Mouse (Mus musculus) heart, adult 2 months (tissue): ENCODE results near the gene Aldh1b1. TPM values are rescaled to one million over a fixed set of nuclear protein-coding genes. Genes with fewer than 3 reads are reported as not detected.

Source experiments
- DNase-seq, 2 experiments: peaks; one replicate each; pipeline ENCODE4 v3.0.0; 2021
- H3K27ac ChIP-seq: fragments of 200-600 bp; 2 replicates; pipeline ENCODE4 v1.8.1; 2022
- H3K27me3 ChIP-seq: fragments of 200-500 bp; 2 replicates; pipeline ENCODE4 v1.6.1; 2012; ENCODE audit warnings: mild to moderate bottlenecking, low read length, inconsistent platforms, mixed read lengths; ENCODE audit not compliant: control insufficient read depth, insufficient read depth
- H3K36me3 ChIP-seq: fragments of 200-500 bp; 2 replicates; pipeline ENCODE4 v1.6.1; 2012; ENCODE audit warnings: low read length, inconsistent platforms; ENCODE audit not compliant: control insufficient read depth, insufficient read depth
- H3K4me1 ChIP-seq: fragments of 200-500 bp; 2 replicates; pipeline ENCODE4 v1.6.1; 2011; ENCODE audit warnings: low read length; ENCODE audit not compliant: control insufficient read depth, insufficient read depth
- H3K4me3 ChIP-seq: fragments of 200-600 bp; 2 replicates; pipeline ENCODE4 v1.8.1; 2022
- H3K79me2 ChIP-seq: fragments of 200-500 bp; replicated peaks from 2 replicates; pipeline ENCODE4 v1.6.1; 2012; ENCODE audit warnings: mild to moderate bottlenecking, inconsistent platforms, low read length, moderate library complexity, mixed read lengths; ENCODE audit not compliant: control insufficient read depth, insufficient read depth
- H3K9ac ChIP-seq: fragments of 200-500 bp; 2 replicates; pipeline ENCODE4 v1.6.1; 2012; ENCODE audit warnings: low read depth, mild to moderate bottlenecking, control low read depth, inconsistent platforms, low read length, mixed read lengths
- CTCF ChIP-seq: fragments of 200-600 bp; IDR thresholded peaks from 2 replicates; pipeline ENCODE4 v1.8.1; 2022; ENCODE audit warnings: antibody characterized with exemption, mild to moderate bottlenecking, moderate library complexity
- EP300 ChIP-seq: fragments of 200-500 bp; IDR thresholded peaks from 2 replicates; pipeline ENCODE4 v1.6.1; 2011; ENCODE audit warnings: low read depth, low read length, control low read depth; ENCODE audit not compliant: insufficient read depth
- POLR2A ChIP-seq: fragments of 200-500 bp; IDR thresholded peaks from 2 replicates; pipeline ENCODE4 v1.6.1; 2011; ENCODE audit warnings: mild to moderate bottlenecking, low read depth, low read length, control low read depth; ENCODE audit not compliant: insufficient read depth
- WGBS: fragments of 180-500 bp; shearing (Covaris S2); methylation state at CpG from one replicate; pipeline ENCODE4 v1.1.7; 2018; 5-methylcytosine and 5-hydroxymethylcytosine counted together
- intact Hi-C: fragments of 180-260 bp; cut with DNase I; formaldehyde crosslinking; loops from one replicate; pipeline ENCODE4 v1.15.1; 2025
- long read RNA-seq: library from polyadenylated mRNA; stranded (forward); transcript quantifications from one replicate; pipeline ENCODE4 v2.0.0, GENCODE M21; 2021
- polyA plus RNA-seq: library from polyadenylated mRNA; depleted of rRNA; stranded (reverse); fragments of >200 nt; gene quantifications from 2 replicates; pipeline ENCODE4 v1.2.3, GENCODE M21; 2012; rRNA removed
- total RNA-seq, 2 experiments: library from RNA; stranded (reverse); gene quantifications; 2 replicates each; pipeline ENCODE4 v1.2.3; 2021

Aldh1b1 gene
- total RNA-seq, result 10 to 100 TPM; 12.3 to 12.7 TPM
- polyA plus RNA-seq, result 18.9 and 22.2 TPM in 2 replicates
- long read RNA-seq, transcript Aldh1b1-201 (2 exons, 2,298 nt), result major isoform, 8 of 10 reads
- long read RNA-seq, partial matches to known transcripts, result 0 of 10 reads
- long read RNA-seq, other reads (novel, unspliced or antisense), result 2 of 10 reads

DNA sequence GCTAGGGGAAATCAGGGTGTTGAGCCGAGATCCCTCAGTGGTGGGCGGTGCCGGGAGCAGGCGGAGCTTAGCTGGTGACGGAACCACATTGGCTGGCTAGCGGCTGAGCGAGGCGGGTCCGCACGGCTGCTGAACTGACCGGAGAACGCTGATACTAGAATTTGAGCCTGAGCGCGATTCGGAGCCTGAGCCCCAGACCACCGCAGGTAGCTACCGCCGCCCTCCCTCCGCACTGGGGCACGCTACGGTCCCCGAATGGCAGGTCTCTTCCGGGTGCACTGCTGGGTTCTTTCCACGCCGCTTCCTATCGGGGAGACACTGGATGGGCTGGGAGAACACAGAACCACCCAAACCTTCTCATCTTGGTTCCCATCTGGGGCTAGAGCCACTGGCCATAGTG is at the start of gene Aldh1b1:
Gene Aldh1b1 (plus strand): TSS at position 59 of the 400 bp plus-strand sequence.
- TF ChIP-seq POLR2A (no peak), EP300 (no peak), CTCF (no peak)
- H3K4me1 ChIP-seq, result no peaks in the 10 kb centered on the region
- 1% methylated on average over 26 of the region's 26 CpGs for WGBS
- peak within 1 kb of the TSS; percentile 50 for H3K4me3 ChIP-seq
- intact Hi-C loops, result no loop called here
- no peaks in the 10 kb centered on the region for H3K36me3 ChIP-seq
- no peaks in the 10 kb centered on the region for H3K79me2 ChIP-seq
- H3K27ac ChIP-seq, result no peak within 1 kb of the TSS
- H3K27me3 ChIP-seq, result no peaks in the 10 kb centered on the region
- H3K9ac ChIP-seq, result peak within 1 kb of the TSS; percentile 82
- DNase-seq, result peak; percentile 72 to 78

GRCm38 (mm10) chr4:45749449-45749848 is 49.4 kb upstream of the Aldh1b1 start:
- no peak for TF ChIP-seq POLR2A
- no peak for TF ChIP-seq EP300
- TF ChIP-seq CTCF, result no peak
- WGBS, result 47% methylated on average over 10 of the region's 10 CpGs
- no peaks in the 10 kb centered on the region for H3K36me3 ChIP-seq
- H3K9ac ChIP-seq, result no peak overlapping the region
- H3K4me3 ChIP-seq, result no peak overlapping the region
- no peak for DNase-seq
- intact Hi-C loops, result no loop called here
- no peaks in the 10 kb centered on the region for H3K79me2 ChIP-seq
- H3K27me3 ChIP-seq, result no peaks in the 10 kb centered on the region
- H3K27ac ChIP-seq, result no peak overlapping the region
- no peaks in the 10 kb centered on the region; the same call in 1 of the 2 replicates for H3K4me1 ChIP-seq

GRCm38 (mm10) chr4:45750477-45750876 is 48.3 kb upstream of the Aldh1b1 start:
- no peaks in the 10 kb centered on the region for H3K36me3 ChIP-seq
- H3K27me3 ChIP-seq, result no peaks in the 10 kb centered on the region
- no peak for TF ChIP-seq EP300
- no peak for TF ChIP-seq POLR2A
- no peak for TF ChIP-seq CTCF
- no peak overlapping the region for H3K27ac ChIP-seq
- no peak overlapping the region for H3K4me3 ChIP-seq
- intact Hi-C loops, result no loop called here
- DNase-seq, result no peak
- no peaks in the 10 kb centered on the region; the same call in 1 of the 2 replicates for H3K4me1 ChIP-seq
- H3K9ac ChIP-seq, result no peak overlapping the region
- WGBS, result 93% methylated on average over 6 of the region's 6 CpGs
- H3K79me2 ChIP-seq, result no peaks in the 10 kb centered on the region

DNA sequence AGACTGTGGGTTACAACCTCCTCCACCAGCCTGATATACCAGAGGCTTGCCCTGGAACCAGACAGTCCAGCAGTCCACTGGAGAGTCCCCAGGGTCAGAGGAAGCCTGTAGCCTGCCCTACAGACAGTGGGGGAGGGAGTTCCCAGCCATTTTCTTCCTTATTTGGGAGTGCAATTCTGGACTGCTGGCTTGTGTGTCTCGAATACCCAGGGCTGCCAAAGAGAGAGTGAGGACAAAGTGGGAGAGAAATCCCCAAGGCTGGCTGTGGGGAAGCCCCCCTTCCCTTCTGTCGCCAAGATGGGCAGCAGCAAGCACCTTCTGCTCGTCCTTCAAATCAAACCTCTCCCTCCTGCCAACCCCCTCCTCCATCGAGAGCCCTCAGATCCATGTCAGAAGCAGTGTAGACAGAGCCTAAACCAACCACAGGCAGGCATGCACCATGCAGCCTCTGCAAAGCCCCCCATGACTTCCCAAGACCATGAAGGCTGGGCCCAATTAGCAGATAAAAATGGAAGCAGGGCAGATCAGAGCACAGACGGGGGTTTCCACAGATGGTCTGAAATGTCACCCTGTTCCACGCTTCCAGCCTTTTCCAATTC is 45.5 kb upstream of the Aldh1b1 start:
- intact Hi-C loops, result no loop called here
- no peaks in the 10 kb centered on the region for H3K79me2 ChIP-seq
- H3K4me3 ChIP-seq, result no peak overlapping the region
- 34% methylated on average over 6 of the region's 6 CpGs for WGBS
- no peaks in the 10 kb centered on the region; the same call in 1 of the 2 replicates for H3K4me1 ChIP-seq
- TF ChIP-seq EP300 (no peak), POLR2A (no peak), CTCF (no peak)
- H3K27me3 ChIP-seq, result no peaks in the 10 kb centered on the region
- no peak overlapping the region for H3K27ac ChIP-seq
- no peak for DNase-seq
- no peaks in the 10 kb centered on the region for H3K36me3 ChIP-seq
- H3K9ac ChIP-seq, result no peak overlapping the region

DNA sequence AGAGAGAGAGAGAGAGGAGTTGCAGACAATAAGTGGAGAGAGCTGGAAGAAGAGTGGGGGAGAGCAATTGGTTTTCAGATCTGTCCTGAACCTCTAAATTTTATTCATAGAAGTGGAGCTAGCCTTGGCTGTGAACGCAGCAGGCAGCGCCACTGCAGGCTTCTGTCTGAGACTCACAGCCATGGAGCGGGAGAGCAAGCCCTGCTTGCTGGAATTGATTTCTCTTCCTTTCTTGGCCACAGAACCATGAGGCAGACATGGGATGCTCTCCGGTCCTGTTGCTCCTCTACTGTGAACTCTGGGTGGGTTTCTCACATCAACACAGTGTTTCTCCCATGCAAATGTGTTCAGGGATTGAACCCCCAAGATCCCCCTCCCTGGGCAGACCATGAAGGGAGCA is 44.7 kb upstream of the Aldh1b1 start:
- Histone ChIP-seq H3K36me3 (no peaks in the 10 kb centered on the region), H3K4me1 (no peaks in the 10 kb centered on the region; the same call in 1 of the 2 replicates), H3K4me3 (no peak overlapping the region), H3K27me3 (no peaks in the 10 kb centered on the region), H3K9ac (no peak overlapping the region), H3K79me2 (no peaks in the 10 kb centered on the region), H3K27ac (no peak overlapping the region)
- intact Hi-C loops, result no loop called here
- DNase-seq, result no peak
- WGBS, result 83% methylated on average over 4 of the region's 4 CpGs
- TF ChIP-seq CTCF, result no peak
- no peak for TF ChIP-seq POLR2A
- TF ChIP-seq EP300, result no peak

- 52% methylated on average over 9 of the region's 9 CpGs for WGBS
- DNase-seq, result no peak
Measured at GRCm38 (mm10) chr4:45755097-45755496, 43.7 kb upstream of the Aldh1b1 start.

More at GRCm38 (mm10) chr4:45755097-45755496, 43.7 kb upstream of the Aldh1b1 start:
- H3K4me3 ChIP-seq, result no peak overlapping the region
- no peaks in the 10 kb centered on the region; the same call in 1 of the 2 replicates for H3K4me1 ChIP-seq
- no peak overlapping the region for H3K9ac ChIP-seq
- no peaks in the 10 kb centered on the region for H3K36me3 ChIP-seq
- intact Hi-C loops, result no loop called here
- no peak overlapping the region for H3K27ac ChIP-seq
- TF ChIP-seq EP300 (no peak), POLR2A (no peak), CTCF (no peak)
- H3K27me3 ChIP-seq, result no peaks in the 10 kb centered on the region
- H3K79me2 ChIP-seq, result no peaks in the 10 kb centered on the region
